Mouse (Mus musculus): ENCODE measurements around the gene Gm4881. TPM values are rescaled to one million over a fixed set of nuclear protein-coding genes. Genes with fewer than 3 reads are reported as not detected.
A peak's percentile ranks its signal among the peaks of the same experiment; 100 is the strongest.

Gm4881 gene
- total and polyA plus RNA-seq, 3 experiments, result not detected

GRCm38 (mm10) chr7:24964897-24965535 lies 20.7 kb upstream of the Gm4881 start:
- no peak for ATAC-seq (ENCODE audit: extremely low read depth, insufficient number of reproducible peaks, low FRiP score, poor library complexity, severe bottlenecking)
- H3K9me3 ChIP-seq (replicated peaks), result no peaks in the 10 kb centered on the region
- TF ChIP-seq GATA1 (IDR thresholded peaks at IDR 0.05; ENCODE audit: borderline replicate concordance, low read length) (no peak), POLR2AphosphoS5 (IDR thresholded peaks at IDR 0.05; ENCODE audit: insufficient replicate concordance, low read depth, low read length) (no peak), CTCF (IDR thresholded peaks at IDR 0.05; ENCODE audit: low read depth, low read length) (peak; percentile 42; the same call in 1 of the 2 replicates)
- H3K27me3 ChIP-seq (ENCODE audit: insufficient read depth, low read length), result peaks cover 2% of the 10 kb centered on the region; the same call in 1 of the 2 replicates
- peaks cover 2% of the 10 kb centered on the region; the same call in 1 of the 2 replicates for H3K4me1 ChIP-seq (ENCODE audit: insufficient read depth, low read depth, low read length)
- H3K36me3 ChIP-seq (replicated peaks), result peaks cover 13% of the 10 kb centered on the region
- no peak overlapping the region for H3K4me3 ChIP-seq (ENCODE audit: low read depth, low read length)
- peak; percentile 61 for DNase-seq (ENCODE audit: low spot score)

DNA sequence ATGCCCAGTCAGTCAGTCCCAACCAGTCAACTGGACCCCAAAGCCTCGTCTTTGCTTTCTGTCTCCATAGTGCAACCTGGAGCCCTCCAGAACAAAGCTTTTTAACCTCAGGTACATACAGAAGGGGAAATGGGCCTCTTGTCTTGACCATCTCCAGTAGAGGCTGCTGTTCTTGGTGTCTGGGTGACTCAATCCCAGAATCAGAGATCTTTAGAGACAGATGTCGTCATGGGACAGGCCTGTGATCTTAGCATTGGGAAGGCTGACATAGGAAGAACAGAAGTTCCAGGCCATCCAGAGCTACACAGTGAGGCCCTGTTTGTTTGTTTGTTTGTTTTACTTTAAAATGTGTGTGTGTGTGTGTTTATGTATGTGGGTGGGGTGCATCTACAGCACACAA lies 20.0 kb upstream of the Gm4881 start:
- peaks cover 2% of the 10 kb centered on the region; the same call in 1 of the 2 replicates for H3K27me3 ChIP-seq (ENCODE audit: insufficient read depth, low read length)
- no peaks in the 10 kb centered on the region; the same call in 1 of the 2 replicates for H3K4me1 ChIP-seq (ENCODE audit: insufficient read depth, low read depth, low read length)
- peaks cover 7% of the 10 kb centered on the region for H3K36me3 ChIP-seq (replicated peaks)
- no peaks in the 10 kb centered on the region for H3K9me3 ChIP-seq (replicated peaks)
- ATAC-seq (ENCODE audit: extremely low read depth, insufficient number of reproducible peaks, low FRiP score, poor library complexity, severe bottlenecking) (no peak), DNase-seq (ENCODE audit: low spot score) (no peak)
- no peak overlapping the region for H3K4me3 ChIP-seq (ENCODE audit: low read depth, low read length)
- no peak for TF ChIP-seq TAL1 (conservative IDR thresholded peaks at IDR 0.05; ENCODE audit: low read depth, low read length)
- TF ChIP-seq POLR2AphosphoS5 (IDR thresholded peaks at IDR 0.05; ENCODE audit: insufficient replicate concordance, low read depth, low read length), result no peak
- TF ChIP-seq GATA1 (IDR thresholded peaks at IDR 0.05; ENCODE audit: borderline replicate concordance, low read length), result no peak
- no peak for TF ChIP-seq GATA2 (IDR thresholded peaks at IDR 0.05; ENCODE audit: borderline replicate concordance, low read depth, low read length)
- TF ChIP-seq CTCF (IDR thresholded peaks at IDR 0.05; ENCODE audit: low read depth, low read length), result no peak

DNA sequence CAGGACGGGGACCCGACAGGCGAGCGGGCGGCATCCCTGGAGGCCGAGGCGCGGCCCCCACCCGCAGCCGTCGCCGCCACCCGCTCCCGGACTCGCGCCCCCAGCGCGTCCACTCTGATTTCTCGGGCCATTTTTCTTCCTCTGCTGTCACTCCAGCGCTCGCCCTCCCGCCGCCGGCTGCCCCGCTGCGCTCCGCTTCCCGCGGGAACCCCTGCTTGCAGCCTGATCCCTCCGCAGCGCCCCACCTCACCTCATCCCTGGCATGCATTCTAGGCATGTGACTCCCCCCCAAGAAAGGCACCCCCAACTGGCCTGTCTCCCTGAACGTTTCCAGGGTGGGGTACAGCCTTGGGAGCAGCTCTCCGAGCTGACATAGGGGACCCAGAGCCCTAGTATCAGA lies 10.9 kb upstream of the Gm4881 start:
- no peaks in the 10 kb centered on the region for H3K36me3 ChIP-seq (replicated peaks)
- H3K4me3 ChIP-seq (ENCODE audit: low read depth, low read length), result no peak overlapping the region
- TF ChIP-seq CTCF (IDR thresholded peaks at IDR 0.05; ENCODE audit: low read depth, low read length), result no peak
- no peak for TF ChIP-seq TAL1 (conservative IDR thresholded peaks at IDR 0.05; ENCODE audit: low read depth, low read length)
- H3K27me3 ChIP-seq (ENCODE audit: insufficient read depth, low read length), result no peaks in the 10 kb centered on the region; the same call in 1 of the 2 replicates
- 0 out of 2 replicates have a peak, but pooled peaks cover 4% of the 10 kb centered on the region for H3K9me3 ChIP-seq (replicated peaks)
- peaks cover 1% of the 10 kb centered on the region; the same call in 1 of the 2 replicates for H3K4me1 ChIP-seq (ENCODE audit: insufficient read depth, low read depth, low read length)
- DNase-seq (ENCODE audit: low spot score) (no peak), ATAC-seq (ENCODE audit: extremely low read depth, insufficient number of reproducible peaks, low FRiP score, poor library complexity, severe bottlenecking) (no peak)

DNA sequence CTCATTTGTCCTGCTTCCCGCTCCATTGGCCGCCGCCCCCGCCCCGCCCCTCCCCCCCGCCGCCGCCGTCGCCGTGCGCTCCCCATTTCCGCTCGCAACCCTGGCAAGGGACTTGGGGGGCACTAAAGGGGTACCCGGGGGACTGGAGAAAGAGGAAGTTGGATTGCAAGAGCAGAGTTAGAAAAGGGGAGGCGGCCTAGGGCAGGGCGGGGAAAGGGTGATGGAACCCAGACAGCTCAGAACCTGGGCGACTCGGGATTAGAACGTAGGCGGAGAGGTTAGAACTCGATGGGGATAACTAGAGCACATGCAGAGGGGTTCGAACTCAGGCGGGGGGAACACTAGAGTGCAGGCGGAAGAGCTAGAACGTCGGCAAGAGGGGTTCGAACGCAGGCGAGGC lies 10.2 kb upstream of the Gm4881 start:
- H3K27me3 ChIP-seq (ENCODE audit: insufficient read depth, low read length), result no peaks in the 10 kb centered on the region; the same call in 1 of the 2 replicates
- TF ChIP-seq TAL1 (conservative IDR thresholded peaks at IDR 0.05; ENCODE audit: low read depth, low read length) (no peak), GATA2 (IDR thresholded peaks at IDR 0.05; ENCODE audit: borderline replicate concordance, low read depth, low read length) (no peak), POLR2AphosphoS5 (IDR thresholded peaks at IDR 0.05; ENCODE audit: insufficient replicate concordance, low read depth, low read length) (no peak), GATA1 (IDR thresholded peaks at IDR 0.05; ENCODE audit: borderline replicate concordance, low read length) (no peak), CTCF (IDR thresholded peaks at IDR 0.05; ENCODE audit: low read depth, low read length) (no peak)
- H3K36me3 ChIP-seq (replicated peaks), result no peaks in the 10 kb centered on the region
- DNase-seq (ENCODE audit: low spot score) (no peak), ATAC-seq (ENCODE audit: extremely low read depth, insufficient number of reproducible peaks, low FRiP score, poor library complexity, severe bottlenecking) (no peak)
- 0 out of 2 replicates have a peak, but pooled peaks cover 4% of the 10 kb centered on the region for H3K9me3 ChIP-seq (replicated peaks)
- H3K4me1 ChIP-seq (ENCODE audit: insufficient read depth, low read depth, low read length), result peaks cover 4% of the 10 kb centered on the region; the same call in 1 of the 2 replicates
- H3K4me3 ChIP-seq (ENCODE audit: low read depth, low read length), result no peak overlapping the region

- H3K27me3 ChIP-seq (ENCODE audit: insufficient read depth, low read length), result no peaks in the 10 kb centered on the region; the same call in 1 of the 2 replicates
- H3K4me1 ChIP-seq (ENCODE audit: insufficient read depth, low read depth, low read length), result peaks cover 4% of the 10 kb centered on the region; the same call in 1 of the 2 replicates
- H3K36me3 ChIP-seq (replicated peaks), result no peaks in the 10 kb centered on the region
- H3K9me3 ChIP-seq (replicated peaks), result 0 out of 2 replicates have a peak, but pooled peaks cover 4% of the 10 kb centered on the region
- H3K4me3 ChIP-seq (ENCODE audit: low read depth, low read length), result no peak overlapping the region
- TF ChIP-seq POLR2AphosphoS5 (IDR thresholded peaks at IDR 0.05; ENCODE audit: insufficient replicate concordance, low read depth, low read length) (no peak), GATA1 (IDR thresholded peaks at IDR 0.05; ENCODE audit: borderline replicate concordance, low read length) (no peak), GATA2 (IDR thresholded peaks at IDR 0.05; ENCODE audit: borderline replicate concordance, low read depth, low read length) (no peak), CTCF (IDR thresholded peaks at IDR 0.05; ENCODE audit: low read depth, low read length) (no peak), TAL1 (conservative IDR thresholded peaks at IDR 0.05; ENCODE audit: low read depth, low read length) (no peak)
- ATAC-seq (ENCODE audit: extremely low read depth, insufficient number of reproducible peaks, low FRiP score, poor library complexity, severe bottlenecking) (no peak), DNase-seq (ENCODE audit: low spot score) (no peak)
These were observed 9.7 kb upstream of the Gm4881 start for GRCm38 (mm10) chr7:24953966-24954365.

DNA sequence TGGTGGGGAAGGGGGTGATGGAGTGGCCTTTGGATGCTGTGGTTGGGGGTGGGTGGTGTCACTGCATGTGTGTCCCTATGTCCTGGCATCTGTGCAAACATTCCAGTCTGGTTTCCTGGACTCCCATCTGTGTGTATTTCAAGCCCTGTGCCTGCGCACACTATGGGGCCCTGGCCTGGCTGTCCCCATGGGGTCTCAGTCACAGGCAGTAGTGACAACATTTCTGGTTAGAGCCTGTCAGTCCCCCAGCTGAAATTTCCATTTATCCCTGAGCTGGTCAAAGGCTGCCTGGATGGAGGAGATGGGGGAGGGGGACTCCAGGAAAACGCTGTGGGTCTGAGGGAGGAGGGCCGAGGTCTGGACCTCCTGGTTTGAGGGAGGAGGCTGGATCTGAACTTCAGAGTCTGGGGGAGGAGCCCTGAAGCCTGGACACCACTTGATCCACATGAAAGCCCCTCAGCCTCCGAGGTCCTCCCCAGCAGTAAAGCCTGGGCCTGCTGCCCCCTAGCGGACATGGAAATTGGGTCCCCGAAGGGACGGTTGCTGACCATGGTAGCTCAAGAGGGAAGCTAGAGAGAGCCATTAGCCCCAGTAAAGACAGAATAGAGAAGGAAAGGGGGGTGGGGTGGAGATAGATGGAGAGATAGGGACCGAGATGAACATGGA lies 5.8 kb upstream of the Gm4881 start:
- peaks cover 7% of the 10 kb centered on the region; the same call in 1 of the 2 replicates for H3K27me3 ChIP-seq (ENCODE audit: insufficient read depth, low read length)
- ATAC-seq (ENCODE audit: extremely low read depth, insufficient number of reproducible peaks, low FRiP score, poor library complexity, severe bottlenecking), result no peak
- H3K4me3 ChIP-seq (ENCODE audit: low read depth, low read length), result no peak overlapping the region
- peaks cover 4% of the 10 kb centered on the region; the same call in 1 of the 2 replicates for H3K4me1 ChIP-seq (ENCODE audit: insufficient read depth, low read depth, low read length)
- no peaks in the 10 kb centered on the region for H3K36me3 ChIP-seq (replicated peaks)
- peak; percentile 77 for DNase-seq (ENCODE audit: low spot score)
- no peaks in the 10 kb centered on the region for H3K9me3 ChIP-seq (replicated peaks)
- TF ChIP-seq CTCF (IDR thresholded peaks at IDR 0.05; ENCODE audit: low read depth, low read length) (peak; percentile 43), POLR2AphosphoS5 (IDR thresholded peaks at IDR 0.05; ENCODE audit: insufficient replicate concordance, low read depth, low read length) (no peak), GATA2 (IDR thresholded peaks at IDR 0.05; ENCODE audit: borderline replicate concordance, low read depth, low read length) (no peak)
